Mouse (Mus musculus) olfactory bulb, adult 2 months (tissue): ENCODE data around the gene Dip2c.

ENCODE experiments used
- CTCF ChIP-seq: fragments of 200-500 bp; IDR thresholded peaks from 2 replicates; pipeline ENCODE4 v1.5.1; 2012; ENCODE audit warnings: low read depth, mild to moderate bottlenecking, low read length, moderate library complexity; ENCODE audit not compliant: insufficient read depth
- POLR2A ChIP-seq: fragments of 200-500 bp; IDR thresholded peaks from 2 replicates; pipeline ENCODE4 v1.6.1; 2012; ENCODE audit warnings: mild to moderate bottlenecking, low read depth, low read length, moderate library complexity; ENCODE audit not compliant: insufficient read depth

- TF ChIP-seq CTCF, result no peak
- TF ChIP-seq POLR2A, result no peak
These were observed 213.4 kb downstream of the Dip2c start for GRCm38 (mm10) chr13:9489696-9490095.
